Mouse (Mus musculus) thymus, postnatal 0 days (tissue): Measurements from ENCODE around the gene Cwh43. TPM values are rescaled to one million over a fixed set of nuclear protein-coding genes. Genes with fewer than 3 reads are reported as not detected.

Source experiments
- DNase-seq: peaks from one replicate; pipeline ENCODE4 v3.0.0-alpha.2; 2015; ENCODE audit warnings: low spot score
- polyA plus RNA-seq: library from polyadenylated mRNA; unstranded; fragments of >200 nt; fragmentation: Nextera tagmentation; extraction: Ambion mirVana; gene quantifications from 2 replicates; pipeline ENCODE4 v1.2.1, GENCODE M21; 2015

Gene Cwh43
- polyA plus RNA-seq: 0.14 and 0.35 TPM in 2 replicates

DNA sequence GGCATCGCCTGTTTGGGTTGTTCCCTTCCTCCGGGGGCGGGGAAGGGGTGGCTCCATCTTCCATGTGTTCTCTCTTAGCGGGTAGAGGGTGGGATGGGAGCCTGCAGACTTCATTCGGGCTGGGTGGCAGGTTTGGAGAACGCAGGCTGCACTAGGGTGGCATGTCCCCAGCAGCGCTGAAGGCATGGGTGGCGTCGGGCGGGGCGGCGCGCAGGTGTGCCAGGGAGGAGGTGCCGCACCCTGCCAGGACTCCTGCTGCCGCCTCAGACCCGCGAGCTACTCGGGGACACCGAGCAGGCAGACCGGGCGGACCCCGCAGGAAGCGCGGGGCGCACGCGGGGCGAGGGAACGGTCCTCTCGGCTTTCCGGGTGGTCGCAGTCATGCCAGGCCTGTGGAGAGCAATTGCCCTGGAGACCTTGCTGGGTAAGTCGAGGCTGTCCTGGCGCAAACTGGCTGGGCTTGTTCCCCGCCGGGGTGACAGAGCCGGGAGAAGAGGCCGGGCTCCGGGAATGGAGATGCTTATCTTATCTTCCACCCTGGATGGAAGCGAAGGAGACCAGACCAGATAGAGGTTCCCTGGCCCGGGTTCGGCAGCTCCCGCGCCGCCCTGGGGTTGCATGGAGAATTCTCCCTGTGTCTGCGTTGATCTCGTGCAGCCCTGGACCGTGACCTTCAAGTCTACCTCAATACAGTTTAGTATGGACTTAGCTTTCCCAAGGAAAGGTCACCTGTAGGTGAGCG is at the start of gene Cwh43:
Gene Cwh43 (plus strand): TSS at position 95 of the 742 bp plus-strand sequence.
- DNase-seq: no peak

- no peak for DNase-seq
These were observed 46.6 kb upstream of the Cwh43 start for GRCm38 (mm10) chr5:73359134-73359751.

GRCm38 (mm10) chr5:73359752-73360141 is 46.1 kb upstream of the Cwh43 start:
- no peak for DNase-seq

- DNase-seq: no peak
These were observed 45.6 kb upstream of the Cwh43 start for GRCm38 (mm10) chr5:73360240-73360639.

- no peak for DNase-seq
These were observed 43.5 kb upstream of the Cwh43 start for GRCm38 (mm10) chr5:73362338-73362737.

DNA sequence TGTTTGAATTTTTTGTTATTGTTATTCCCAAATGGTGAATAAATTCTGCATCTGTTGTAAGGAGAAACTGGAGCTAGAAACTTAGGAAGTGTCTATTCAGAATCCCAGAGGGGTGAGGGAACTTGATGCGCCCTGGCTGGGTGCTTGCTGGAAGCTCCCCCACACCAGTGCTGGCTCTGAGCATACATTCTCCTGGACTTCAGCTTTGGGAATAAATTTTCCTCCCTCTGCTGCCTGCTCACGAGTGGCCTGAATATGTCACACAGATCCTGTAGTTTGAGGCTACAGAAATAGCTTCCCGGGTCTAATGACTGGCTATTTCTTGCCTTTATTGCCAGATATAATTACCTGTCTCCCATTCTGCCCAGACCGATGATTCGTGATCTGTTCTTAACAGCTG is 43.1 kb upstream of the Cwh43 start:
- DNase-seq: no peak

GRCm38 (mm10) chr5:73364107-73364864 is 41.6 kb upstream of the Cwh43 start:
- DNase-seq: no peak

- DNase-seq: no peak
These were observed 38.0 kb upstream of the Cwh43 start for GRCm38 (mm10) chr5:73367906-73368305.

DNA sequence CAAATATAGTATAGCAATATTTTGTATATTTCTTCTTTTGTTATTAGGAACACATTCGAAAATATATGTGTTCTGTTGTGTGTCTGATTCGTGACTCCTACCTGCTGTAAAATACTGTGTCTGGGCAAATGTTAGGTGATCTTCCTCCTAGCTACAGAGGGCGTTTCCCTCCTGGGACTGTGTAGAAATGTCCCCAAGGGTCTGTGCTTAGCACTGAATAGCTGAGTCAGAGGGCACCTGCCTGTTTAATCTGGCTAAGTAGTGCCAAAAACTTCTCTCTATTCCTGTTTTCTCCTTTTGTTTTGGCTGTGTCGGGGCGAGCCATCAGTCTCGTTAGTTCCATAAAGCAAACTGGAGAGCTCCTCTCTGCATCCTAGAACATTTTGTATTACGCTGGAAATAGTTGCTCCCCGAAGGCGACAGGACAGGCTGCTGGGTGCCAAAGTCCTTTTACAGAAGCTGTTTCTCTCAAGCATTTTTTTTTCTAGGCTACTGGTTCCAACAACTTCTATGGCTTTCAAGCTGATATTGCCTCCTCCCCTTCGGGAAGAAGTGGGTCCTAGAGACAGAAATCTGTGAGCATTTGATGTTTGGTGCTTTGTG is 36.9 kb upstream of the Cwh43 start:
- DNase-seq: no peak

DNA sequence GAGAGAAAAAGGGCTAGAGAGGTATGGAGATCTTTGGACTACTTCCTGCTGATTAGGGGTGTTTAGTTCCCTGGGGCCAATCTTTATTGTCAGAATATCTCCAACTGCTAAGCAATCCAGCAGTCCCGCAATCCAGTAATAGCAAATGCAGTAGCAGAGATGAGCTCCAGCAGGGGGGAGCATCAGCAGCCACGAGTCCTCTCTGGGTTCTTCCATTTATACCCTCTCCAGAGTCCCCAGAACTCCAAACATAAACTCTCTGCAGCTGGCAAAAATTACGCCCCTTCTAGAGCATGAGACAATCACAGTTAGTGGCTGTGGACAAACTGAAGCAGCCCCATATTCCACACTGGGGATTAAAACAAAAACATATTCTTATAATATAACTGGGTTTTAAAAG is 36.1 kb upstream of the Cwh43 start:
- no peak for DNase-seq

- DNase-seq: no peak
These were observed 33.3 kb upstream of the Cwh43 start for GRCm38 (mm10) chr5:73372601-73373000.

- no peak for DNase-seq
These were observed 32.7 kb upstream of the Cwh43 start for GRCm38 (mm10) chr5:73373184-73373583.

GRCm38 (mm10) chr5:73376041-73376440 is 29.8 kb upstream of the Cwh43 start:
- no peak for DNase-seq

GRCm38 (mm10) chr5:73376491-73376890 is 29.4 kb upstream of the Cwh43 start:
- DNase-seq: no peak

DNA sequence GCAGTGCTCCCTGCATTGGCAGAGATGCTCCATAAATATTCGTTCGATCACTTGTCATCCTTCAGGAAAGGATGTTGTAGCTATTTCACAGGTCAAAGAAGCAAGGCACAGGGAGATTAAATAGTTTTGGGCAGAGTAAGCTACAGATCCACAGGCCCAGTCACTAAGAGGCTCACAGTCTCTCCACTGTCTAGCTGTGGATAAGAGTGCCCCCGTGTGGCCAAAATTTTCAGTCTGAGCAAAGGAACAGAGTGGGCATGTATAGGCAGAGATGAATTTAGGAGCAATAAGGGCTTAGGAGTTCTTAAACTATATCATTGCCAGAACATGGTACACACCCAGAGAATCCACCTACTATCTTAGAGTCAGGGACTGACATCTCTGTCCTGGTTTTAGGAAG is 26.0 kb upstream of the Cwh43 start:
- peak; percentile 81 for DNase-seq

DNA sequence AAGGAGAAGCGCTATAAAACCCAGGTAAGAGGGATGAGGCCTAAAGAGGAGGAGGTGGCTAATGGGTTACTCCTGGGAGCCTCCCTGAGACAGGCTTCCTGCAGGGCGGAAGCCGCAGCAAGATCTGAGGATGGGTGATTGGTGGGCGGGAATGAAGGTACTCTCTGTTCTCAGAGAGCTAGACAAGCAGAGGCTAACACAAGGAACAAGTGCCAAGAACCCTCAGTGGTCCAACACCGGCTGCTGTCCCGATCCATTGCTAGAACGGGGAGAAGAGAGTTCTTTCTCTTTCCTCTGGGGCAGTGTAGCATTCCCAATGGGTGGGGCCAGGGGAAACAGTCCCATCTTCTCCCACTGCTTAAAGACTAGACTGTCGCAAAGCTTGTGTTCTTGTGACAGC is 25.0 kb upstream of the Cwh43 start:
- DNase-seq: no peak

DNA sequence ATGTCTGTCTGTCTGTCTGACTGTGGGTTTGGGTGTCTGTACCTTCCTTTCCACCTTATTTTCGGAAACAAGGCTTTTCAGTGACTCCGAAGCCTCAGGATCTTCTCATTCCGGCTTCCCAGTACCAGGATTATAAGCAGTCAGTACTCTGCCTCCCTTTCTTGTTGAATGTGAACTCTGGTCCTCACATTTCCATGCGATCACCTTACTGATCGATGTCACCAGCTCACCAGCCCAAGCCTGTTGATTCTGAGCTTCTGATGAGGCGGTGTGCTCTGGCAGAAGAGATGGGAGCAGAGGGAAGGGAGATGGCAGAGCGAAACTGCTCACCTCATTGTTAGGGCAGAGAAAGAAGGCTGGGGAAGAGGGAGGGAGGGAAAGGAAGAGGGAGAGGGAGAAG is 24.4 kb upstream of the Cwh43 start:
- no peak for DNase-seq

- DNase-seq: no peak
These were observed 23.8 kb upstream of the Cwh43 start for GRCm38 (mm10) chr5:73381976-73382540.

DNA sequence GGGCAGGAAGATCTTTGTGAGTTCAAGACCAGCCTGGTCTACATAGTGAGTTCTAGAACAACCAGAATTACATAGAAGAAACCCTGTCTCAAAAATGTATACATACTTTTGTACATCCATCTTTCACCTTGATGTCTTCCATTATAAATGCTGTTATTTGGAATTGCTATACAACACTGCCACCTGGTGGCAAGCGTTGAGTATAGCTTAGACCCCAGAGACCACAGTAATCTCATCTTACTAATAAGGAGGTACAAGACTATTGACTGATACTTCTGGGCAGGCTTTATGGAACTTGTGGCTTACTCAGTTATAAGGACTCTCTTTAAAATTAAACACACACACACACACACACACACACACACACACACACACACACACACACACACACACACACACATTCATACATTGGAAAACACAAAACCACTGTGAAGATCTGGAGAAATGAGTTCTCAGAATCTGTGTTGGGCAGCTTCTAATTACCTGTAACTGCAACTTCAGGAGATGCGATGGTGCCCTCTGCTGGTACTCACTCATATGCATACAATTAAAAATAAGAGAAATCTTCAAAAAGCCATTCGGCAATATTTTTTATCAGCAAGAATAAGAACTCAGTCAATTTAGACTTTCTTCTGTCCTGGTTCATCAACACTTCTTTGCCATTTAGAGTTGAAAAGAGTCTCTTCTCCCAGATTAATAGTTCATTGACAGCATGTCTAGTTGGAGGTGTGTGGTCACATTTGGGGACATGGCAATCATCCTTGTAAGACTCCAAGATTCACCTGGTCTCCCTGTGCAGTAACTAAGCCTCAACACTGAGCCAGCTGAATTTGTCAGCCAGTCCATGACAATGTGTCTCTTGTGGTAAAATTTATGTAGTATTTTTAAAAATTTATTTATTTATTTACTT is 22.9 kb upstream of the Cwh43 start:
- DNase-seq: peak; percentile 76

- DNase-seq: no peak
These were observed 22.3 kb upstream of the Cwh43 start for GRCm38 (mm10) chr5:73383647-73383970.

- no peak for DNase-seq
These were observed 12.8 kb upstream of the Cwh43 start for GRCm38 (mm10) chr5:73393041-73393440.
